Mouse (Mus musculus): ENCODE data around the gene Etv6.

DNA sequence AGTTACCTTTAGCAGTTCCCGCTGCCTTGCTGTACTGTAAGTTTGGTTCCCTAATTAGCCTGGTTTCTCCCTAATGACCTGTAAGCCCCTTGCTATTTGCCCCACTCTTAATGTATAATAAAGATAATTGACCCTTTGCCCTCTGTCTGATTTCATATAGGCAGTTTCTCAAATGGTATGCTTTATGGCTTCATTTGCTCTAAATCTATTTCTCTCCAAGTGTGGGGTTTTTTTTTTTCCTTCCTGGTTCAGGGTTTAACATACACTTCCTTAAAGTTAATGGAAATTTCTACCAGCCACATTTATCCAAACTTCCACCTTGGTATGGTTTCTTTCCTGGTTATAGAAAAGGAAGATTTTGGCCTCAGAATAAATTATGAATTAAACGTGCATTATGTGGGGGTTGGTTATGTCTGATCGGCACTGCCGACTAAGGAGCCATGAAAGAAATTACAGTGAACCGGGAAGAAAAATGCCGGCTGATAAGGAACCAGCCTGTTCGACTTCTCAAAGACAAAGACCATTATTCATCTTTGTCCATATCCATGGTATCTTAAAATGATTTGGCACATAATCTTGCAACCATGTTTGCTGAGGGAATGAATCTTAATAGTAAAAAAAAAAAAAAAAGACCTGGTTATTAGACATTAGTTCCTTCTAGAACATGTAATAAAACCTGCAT lies 155.2 kb downstream of the Etv6 start:
- TF ChIP-seq GATA1 (IDR thresholded peaks at IDR 0.05; ENCODE audit: low read length) (no peak), TAL1 (IDR thresholded peaks at IDR 0.05; ENCODE audit: low read length) (no peak)

All from erythroblast, embryonic 14.5 days (primary cell).